Mouse (Mus musculus): ENCODE results near the gene Il18rap. TPM values are rescaled to one million over a fixed set of nuclear protein-coding genes. Genes with fewer than 3 reads are reported as not detected.

Il18rap gene
- polyA plus RNA-seq, 1 experiment from 2014 or later, result 0.18 TPM

GRCm38 (mm10) chr1:40600394-40601327 is 85.5 kb downstream of the Il18rap start:
- WGBS, result 79% methylated on average over 25 of the region's 25 CpGs

More at GRCm38 (mm10) chr1:40600394-40601327, 85.5 kb downstream of the Il18rap start:
- no peaks in the 10 kb centered on the region for H3K9me3 ChIP-seq (replicated peaks; ENCODE audit: low read length)
- H3K9ac ChIP-seq (ENCODE audit: low read depth, low read length), result no peak overlapping the region
- no peaks in the 10 kb centered on the region for H3K36me3 ChIP-seq (ENCODE audit: insufficient read depth, low read length)
- H3K4me1 ChIP-seq (replicated peaks; ENCODE audit: insufficient read depth, low read length), result no peaks in the 10 kb centered on the region
- H3K27me3 ChIP-seq (ENCODE audit: insufficient read depth, low read length), result no peaks in the 10 kb centered on the region
- H3K27ac ChIP-seq, result no peak overlapping the region
- DNase-seq (ENCODE audit: low spot score) (no peak), ATAC-seq (replicated peaks; ENCODE audit: low FRiP score, low read depth) (no peak)
- no peak overlapping the region for H3K4me3 ChIP-seq (replicated peaks; ENCODE audit: low read depth, low read length)
- no peak for TF ChIP-seq CTCF (IDR thresholded peaks at IDR 0.05; ENCODE audit: low read depth)
- no peak overlapping the region for H3K4me2 ChIP-seq (ENCODE audit: low read length)

Other genes with a start within 250 kb of the Il18rap start
- gene Il1rl2, start 190.8 kb upstream of the Il18rap start, polyA plus RNA-seq (2015; fragmentation: Nextera tagmentation; extraction: Ambion mirVana), result 7.5 and 7.8 TPM in 2 replicates
- 0.08 and 0.13 TPM in 2 replicates for gene Il1rl1, start 85.8 kb upstream of the Il18rap start, polyA plus RNA-seq (2015; fragmentation: Nextera tagmentation; extraction: Ambion mirVana)
- gene Il18r1, start 49.8 kb upstream of the Il18rap start, polyA plus RNA-seq (2015; fragmentation: Nextera tagmentation; extraction: Ambion mirVana), result 0.43 and 0.60 TPM in 2 replicates
- 1.2 and 1.4 TPM in 2 replicates for gene Slc9a4, start 64.7 kb downstream of the Il18rap start, polyA plus RNA-seq (2015; fragmentation: Nextera tagmentation; extraction: Ambion mirVana)
- 6.4 and 7.4 TPM in 2 replicates for gene Slc9a2, start 165.2 kb downstream of the Il18rap start, polyA plus RNA-seq (2015; fragmentation: Nextera tagmentation; extraction: Ambion mirVana)